Mouse (Mus musculus) midbrain, embryonic 10.5 days (tissue): ENCODE results near the gene Eml2. TPM values are rescaled to one million over a fixed set of nuclear protein-coding genes. Genes with fewer than 3 reads are reported as not detected.

Experiments used
- DNase-seq: peaks from one replicate; pipeline ENCODE4 v3.0.0-alpha.2; 2017; ENCODE audit warnings: low spot score
- H3K27ac ChIP-seq: fragments of 300-500 bp; sonication (generic); replicated peaks from 2 replicates; pipeline ENCODE4 v1.5.1; 2016; ENCODE audit warnings: mild to moderate bottlenecking
- H3K27me3 ChIP-seq: fragments of 300-500 bp; sonication (generic); 2 replicates; pipeline ENCODE4 v1.6.1; 2016; ENCODE audit warnings: low read depth, mild to moderate bottlenecking; ENCODE audit not compliant: poor library complexity, severe bottlenecking
- H3K36me3 ChIP-seq: fragments of 300-500 bp; sonication (generic); 2 replicates; pipeline ENCODE4 v1.6.1; 2016; ENCODE audit warnings: mild to moderate bottlenecking, moderate library complexity
- H3K4me1 ChIP-seq: fragments of 300-500 bp; sonication (generic); 2 replicates; pipeline ENCODE4 v1.6.1; 2016
- H3K4me3 ChIP-seq: fragments of 300-500 bp; sonication (generic); 2 replicates; pipeline ENCODE4 v1.5.1; 2016; ENCODE audit warnings: mild to moderate bottlenecking, moderate library complexity
- H3K9me3 ChIP-seq: fragments of 300-500 bp; sonication (generic); replicated peaks from 2 replicates; pipeline ENCODE4 v1.6.1; 2016; ENCODE audit warnings: mild to moderate bottlenecking
- WGBS: fragments of 180-500 bp; shearing (Covaris S2); methylation state at CpG from one replicate; pipeline ENCODE4 v1.1.7; 2016; 5-methylcytosine and 5-hydroxymethylcytosine counted together
- polyA plus RNA-seq: library from polyadenylated mRNA; unstranded; fragments of >200 nt; fragmentation: Nextera tagmentation; extraction: Ambion mirVana; gene quantifications from 2 replicates; pipeline ENCODE4 v1.2.1, GENCODE M21; 2016

The Eml2 gene
- polyA plus RNA-seq, 1 experiment from 2014 or later: 4.3 TPM

DNA sequence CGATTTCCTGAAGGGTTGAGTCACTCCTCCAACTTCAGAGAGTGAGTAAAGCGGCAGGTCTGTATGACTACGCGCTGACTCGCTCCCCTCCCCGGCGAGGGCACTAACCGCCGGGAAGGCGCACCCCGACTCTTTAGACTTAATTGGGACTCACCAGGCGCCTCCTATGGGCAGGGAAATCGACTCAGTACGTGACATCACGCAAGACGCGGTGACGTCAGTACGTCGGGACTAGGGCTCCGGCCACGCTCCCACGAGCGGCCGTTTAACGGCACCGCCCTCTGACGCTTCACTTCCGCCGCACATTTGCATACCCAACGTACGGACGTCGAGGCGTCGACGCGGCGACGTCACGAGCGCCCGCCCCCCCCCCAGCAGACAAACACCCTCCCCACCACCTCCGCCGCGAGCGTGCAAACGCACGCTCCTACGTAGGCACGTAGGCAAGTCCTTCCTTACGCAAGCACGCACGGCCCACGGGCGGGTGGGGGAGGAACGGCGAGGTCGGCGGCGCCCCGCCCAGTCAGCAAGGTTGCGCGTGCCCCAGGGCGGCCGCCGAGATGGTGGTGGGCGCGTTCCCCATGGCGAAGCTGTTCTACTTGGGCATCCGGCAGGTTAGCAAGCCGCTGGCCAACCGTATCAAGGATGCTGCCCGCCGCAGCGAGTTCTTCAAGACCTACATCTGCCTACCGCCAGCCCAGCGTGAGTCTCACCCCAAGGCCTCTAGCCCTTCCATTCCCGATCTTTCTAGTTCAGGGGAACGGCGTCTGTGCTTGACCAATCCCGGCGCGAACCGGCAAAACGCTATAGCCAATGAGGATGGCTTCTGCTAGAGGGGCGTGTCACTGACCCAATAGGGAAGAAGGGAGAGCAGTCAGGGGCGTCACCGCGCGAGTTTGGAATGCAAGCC lies 51.9 kb downstream of the Eml2 start, which contains the start of gene Opa3:
Gene Opa3, plus strand, starts transcription at position 452 of the 910 bp plus-strand sequence.
- DNase-seq: peak; percentile 100
- WGBS: under 1% methylated on average over 78 of the region's 91 CpGs
- Histone ChIP-seq H3K4me3 (peak within 1 kb of the TSS; percentile 66), H3K27me3 (no peaks in the 10 kb centered on the region), H3K36me3 (peaks cover 46% of the 10 kb centered on the region), H3K4me1 (peaks cover 26% of the 10 kb centered on the region), H3K27ac (peak within 1 kb of the TSS; percentile 97), H3K9me3 (no peaks in the 10 kb centered on the region)

GRCm38 (mm10) chr7:19228793-19229148 lies 52.5 kb downstream of the Eml2 start:
- under 1% methylated on average over 14 of the region's 14 CpGs for WGBS
- H3K4me1 ChIP-seq: peaks cover 26% of the 10 kb centered on the region
- peaks cover 52% of the 10 kb centered on the region for H3K36me3 ChIP-seq

DNA sequence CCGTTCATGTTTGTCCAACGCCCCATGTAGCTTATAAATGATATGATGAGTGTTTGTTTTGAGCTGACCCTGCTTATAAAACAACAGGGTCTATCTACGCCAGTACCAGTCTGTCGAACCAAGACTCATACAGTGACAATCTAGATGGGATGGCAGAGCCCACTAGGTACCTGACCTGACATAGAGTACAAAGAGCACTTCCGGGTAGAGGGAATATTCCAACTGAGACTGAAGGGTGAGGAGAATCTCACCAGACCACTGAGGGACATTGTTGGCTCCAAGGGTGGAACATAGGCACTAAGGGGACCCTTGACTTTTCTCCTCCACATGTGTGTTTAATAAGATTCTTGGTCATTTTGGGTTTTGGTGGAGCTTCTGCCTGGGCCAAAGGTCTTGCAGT lies 53.2 kb downstream of the Eml2 start:
- Histone ChIP-seq H3K36me3 (peaks cover 55% of the 10 kb centered on the region), H3K4me1 (peaks cover 26% of the 10 kb centered on the region), H3K27me3 (no peaks in the 10 kb centered on the region), H3K4me3 (peak overlapping the region; percentile 66), H3K27ac (peak overlapping the region; percentile 97), H3K9me3 (no peaks in the 10 kb centered on the region)
- no peak for DNase-seq
- 54% methylated on average over 5 of the region's 5 CpGs for WGBS

More at GRCm38 (mm10) chr7:19228793-19229148, 52.5 kb downstream of the Eml2 start:
- H3K9me3 ChIP-seq: no peaks in the 10 kb centered on the region
- H3K27me3 ChIP-seq: no peaks in the 10 kb centered on the region
- DNase-seq: no peak
- H3K4me3 ChIP-seq: peak overlapping the region; percentile 66
- peak overlapping the region; percentile 97 for H3K27ac ChIP-seq

DNA sequence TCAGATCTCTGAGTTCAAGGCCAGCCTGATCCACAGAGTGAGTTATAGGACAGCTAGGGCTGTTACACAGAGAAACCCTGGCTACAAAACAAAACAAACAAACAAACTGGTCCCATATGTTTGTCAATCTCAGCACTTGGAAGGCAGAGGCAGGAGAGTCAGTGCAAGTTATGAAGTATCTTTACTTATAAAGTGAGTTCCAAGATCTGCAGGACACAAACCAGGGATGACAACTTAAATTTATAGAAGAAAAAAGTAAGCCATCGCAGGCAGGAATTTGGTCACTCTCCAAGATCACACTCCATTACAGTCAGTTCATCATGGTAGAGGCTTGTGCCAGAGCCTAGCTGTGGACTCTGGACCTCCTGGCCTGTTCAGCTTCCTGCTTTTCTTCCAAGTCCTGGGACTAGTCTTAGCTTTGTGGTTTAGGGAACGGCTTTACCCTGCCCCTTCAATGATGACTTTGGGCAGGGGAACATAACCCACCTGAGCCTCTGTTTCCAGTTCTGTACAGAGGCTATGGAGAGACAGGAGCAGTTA lies 53.9 kb downstream of the Eml2 start:
- Histone ChIP-seq H3K27ac (no peak overlapping the region), H3K27me3 (no peaks in the 10 kb centered on the region), H3K9me3 (no peaks in the 10 kb centered on the region), H3K4me3 (peak overlapping the region; percentile 66; the same call in 1 of the 2 replicates), H3K36me3 (peaks cover 51% of the 10 kb centered on the region), H3K4me1 (peaks cover 26% of the 10 kb centered on the region)
- 92% methylated on average over 2 of the region's 2 CpGs for WGBS
- DNase-seq: no peak

GRCm38 (mm10) chr7:19230899-19231298 lies 54.7 kb downstream of the Eml2 start:
- 95% methylated on average over 5 of the region's 5 CpGs for WGBS
- H3K4me3 ChIP-seq: no peak overlapping the region
- H3K36me3 ChIP-seq: peaks cover 43% of the 10 kb centered on the region
- H3K9me3 ChIP-seq: no peaks in the 10 kb centered on the region
- peaks cover 26% of the 10 kb centered on the region for H3K4me1 ChIP-seq
- no peak overlapping the region for H3K27ac ChIP-seq
- no peak for DNase-seq
- H3K27me3 ChIP-seq: no peaks in the 10 kb centered on the region

DNA sequence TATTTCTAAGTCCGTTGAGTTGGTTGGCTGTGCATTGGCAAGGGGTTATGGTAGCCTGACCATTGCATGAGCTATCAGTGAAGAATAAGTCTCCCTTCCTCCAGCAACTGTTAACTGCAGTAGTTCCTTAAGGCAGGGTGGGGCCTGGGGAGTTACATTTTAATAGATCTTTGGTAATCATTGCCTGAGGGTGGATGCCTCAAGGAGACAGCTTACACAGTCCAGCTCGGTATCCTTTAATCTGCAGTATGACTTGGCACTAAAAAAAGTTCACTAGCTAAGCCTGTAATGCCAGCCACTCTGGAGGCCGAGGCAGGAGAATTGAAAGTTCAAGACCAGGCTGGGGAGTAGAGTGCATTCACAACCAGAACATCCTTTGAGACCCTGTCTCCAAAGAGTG lies 55.6 kb downstream of the Eml2 start:
- WGBS: 92% methylated on average over 3 of the region's 3 CpGs
- H3K36me3 ChIP-seq: peaks cover 41% of the 10 kb centered on the region
- H3K27ac ChIP-seq: no peak overlapping the region
- H3K4me1 ChIP-seq: peaks cover 22% of the 10 kb centered on the region
- no peaks in the 10 kb centered on the region for H3K9me3 ChIP-seq
- no peaks in the 10 kb centered on the region for H3K27me3 ChIP-seq
- no peak for DNase-seq
- no peak overlapping the region for H3K4me3 ChIP-seq

- H3K27ac ChIP-seq: no peak overlapping the region
- H3K36me3 ChIP-seq: peaks cover 41% of the 10 kb centered on the region
- peaks cover 14% of the 10 kb centered on the region for H3K4me1 ChIP-seq
- no peak for DNase-seq
- no peaks in the 10 kb centered on the region for H3K9me3 ChIP-seq
- 85% methylated on average over 5 of the region's 5 CpGs for WGBS
- no peak overlapping the region for H3K4me3 ChIP-seq
- H3K27me3 ChIP-seq: no peaks in the 10 kb centered on the region
These were observed 58.4 kb downstream of the Eml2 start for GRCm38 (mm10) chr7:19234652-19235051.

DNA sequence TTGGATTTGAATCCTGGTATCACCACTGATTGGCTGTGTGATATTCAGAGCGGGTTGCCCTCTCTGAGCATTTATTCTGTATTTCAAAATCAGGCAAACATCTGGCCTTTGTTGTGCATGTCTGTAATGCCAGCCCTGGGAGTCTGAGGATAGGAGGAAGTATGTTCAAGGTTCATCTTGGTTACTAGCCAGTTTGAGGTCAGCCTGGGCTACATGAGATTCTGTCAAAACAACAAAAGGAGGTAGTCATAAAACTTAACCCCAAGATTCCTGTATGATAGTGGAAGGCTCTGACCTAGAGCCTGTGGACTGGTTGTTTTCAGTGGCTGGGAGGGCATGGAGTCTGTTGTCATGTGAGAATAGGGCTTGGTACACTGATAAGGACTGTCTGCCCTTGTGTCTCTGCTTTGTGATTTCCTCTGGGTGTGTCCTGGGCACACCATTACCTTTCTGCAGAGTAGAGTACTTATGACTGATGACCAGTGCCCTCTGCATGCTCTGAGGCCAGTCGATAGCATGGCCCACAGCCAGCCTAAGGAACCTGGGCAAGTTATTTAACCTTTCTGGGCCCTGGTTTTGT lies 59.0 kb downstream of the Eml2 start:
- Histone ChIP-seq H3K27ac (no peak overlapping the region), H3K9me3 (no peaks in the 10 kb centered on the region)
- WGBS: 90% methylated on average over 2 of the region's 2 CpGs

DNA sequence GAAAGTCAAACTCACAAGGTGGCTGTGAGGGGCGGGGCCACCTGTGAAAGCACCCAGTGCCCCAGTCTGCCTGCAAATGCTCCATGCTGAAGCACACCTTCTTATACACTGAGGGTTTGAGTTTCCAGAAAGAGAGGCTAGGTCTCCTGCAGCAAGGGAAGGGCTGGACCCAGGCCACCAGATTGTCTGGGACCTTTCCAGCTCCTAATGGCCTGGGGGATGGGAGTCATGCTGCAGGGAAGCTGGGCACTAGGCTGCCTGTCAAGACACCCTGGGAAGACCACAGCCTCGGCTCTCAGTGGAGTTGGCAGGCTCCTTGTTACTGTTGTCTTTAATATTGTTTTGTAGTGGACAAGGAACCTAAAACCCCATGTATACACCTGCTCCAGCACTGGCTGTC lies 60.2 kb downstream of the Eml2 start:
- Histone ChIP-seq H3K36me3 (peaks cover 36% of the 10 kb centered on the region), H3K27me3 (no peaks in the 10 kb centered on the region), H3K4me3 (no peak overlapping the region), H3K4me1 (peaks cover 10% of the 10 kb centered on the region; the same call in 1 of the 2 replicates), H3K9me3 (no peaks in the 10 kb centered on the region), H3K27ac (no peak overlapping the region)
- WGBS: 70% methylated on average over 2 of the region's 2 CpGs
- no peak for DNase-seq

More for the DNA sequence above, 59.0 kb downstream of the Eml2 start:
- Histone ChIP-seq H3K27me3 (no peaks in the 10 kb centered on the region), H3K36me3 (peaks cover 39% of the 10 kb centered on the region), H3K4me1 (peaks cover 13% of the 10 kb centered on the region), H3K4me3 (no peak overlapping the region)
- DNase-seq: no peak

DNA sequence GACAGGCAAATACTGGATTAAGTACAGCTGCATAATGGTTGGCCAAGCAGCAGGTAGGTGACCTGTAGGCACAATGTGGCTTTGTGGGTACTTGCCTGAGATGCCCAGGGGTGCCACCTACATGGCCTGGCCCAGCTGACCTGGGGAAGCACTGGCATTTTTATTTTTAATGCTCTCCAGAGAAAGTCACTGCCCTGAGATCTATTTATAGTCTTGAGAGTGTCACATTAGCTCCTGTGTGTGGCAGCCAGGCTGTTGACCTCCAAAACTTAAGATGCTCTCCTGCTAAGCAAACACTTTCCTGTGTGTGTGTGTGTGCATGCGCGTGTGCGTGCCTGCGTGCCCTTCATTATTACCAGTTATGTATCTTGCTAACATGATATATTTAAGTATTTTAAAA lies 62.1 kb downstream of the Eml2 start:
- DNase-seq: no peak
- H3K27ac ChIP-seq: no peak overlapping the region
- no peaks in the 10 kb centered on the region for H3K9me3 ChIP-seq
- H3K4me1 ChIP-seq: peaks cover 10% of the 10 kb centered on the region; the same call in 1 of the 2 replicates
- no peaks in the 10 kb centered on the region for H3K27me3 ChIP-seq
- 96% methylated on average over 4 of the region's 4 CpGs for WGBS
- no peak overlapping the region for H3K4me3 ChIP-seq
- peaks cover 19% of the 10 kb centered on the region for H3K36me3 ChIP-seq

GRCm38 (mm10) chr7:19239423-19239822 lies 63.2 kb downstream of the Eml2 start:
- H3K4me3 ChIP-seq: no peak overlapping the region
- H3K36me3 ChIP-seq: peaks cover 14% of the 10 kb centered on the region
- DNase-seq: peak; percentile 88
- 0% methylated on average over 1 of the region's 1 CpGs for WGBS
- H3K4me1 ChIP-seq: peaks cover 10% of the 10 kb centered on the region; the same call in 1 of the 2 replicates
- no peaks in the 10 kb centered on the region for H3K9me3 ChIP-seq
- H3K27ac ChIP-seq: no peak overlapping the region
- no peaks in the 10 kb centered on the region for H3K27me3 ChIP-seq

- Histone ChIP-seq H3K27me3 (no peaks in the 10 kb centered on the region), H3K27ac (0 out of 2 replicates have a peak overlapping the region, but pooled peaks have one; percentile 23), H3K4me3 (no peak overlapping the region), H3K36me3 (peaks cover 19% of the 10 kb centered on the region), H3K4me1 (peaks cover 10% of the 10 kb centered on the region; the same call in 1 of the 2 replicates), H3K9me3 (no peaks in the 10 kb centered on the region)
- WGBS: 85% methylated on average over 2 of the region's 4 CpGs
- DNase-seq: no peak
These were observed 63.8 kb downstream of the Eml2 start for GRCm38 (mm10) chr7:19239986-19240385.
